Mouse (Mus musculus): ENCODE data around the gene Scgb1a1. TPM values are rescaled to one million over a fixed set of nuclear protein-coding genes. Genes with fewer than 3 reads are reported as not detected.
A peak's percentile ranks its signal among the peaks of the same experiment; 100 is the strongest.

Scgb1a1 gene
- polyA plus RNA-seq, 1 experiment from 2014 or later, result not detected

- no peak for DNase-seq (ENCODE audit: low spot score)
- no peak overlapping the region for H3K27ac ChIP-seq (replicated peaks)
- 79% methylated on average over 12 of the region's 12 CpGs for WGBS
- H3K9me3 ChIP-seq (replicated peaks), result no peaks in the 10 kb centered on the region
- no peak overlapping the region for H3K4me3 ChIP-seq
- H3K36me3 ChIP-seq, result no peaks in the 10 kb centered on the region
- H3K27me3 ChIP-seq (ENCODE audit: low read depth, poor library complexity, severe bottlenecking), result no peaks in the 10 kb centered on the region
- peaks cover 11% of the 10 kb centered on the region for H3K4me1 ChIP-seq
These were observed 13.9 kb downstream of the Scgb1a1 start for GRCm38 (mm10) chr19:9073776-9074411.

DNA sequence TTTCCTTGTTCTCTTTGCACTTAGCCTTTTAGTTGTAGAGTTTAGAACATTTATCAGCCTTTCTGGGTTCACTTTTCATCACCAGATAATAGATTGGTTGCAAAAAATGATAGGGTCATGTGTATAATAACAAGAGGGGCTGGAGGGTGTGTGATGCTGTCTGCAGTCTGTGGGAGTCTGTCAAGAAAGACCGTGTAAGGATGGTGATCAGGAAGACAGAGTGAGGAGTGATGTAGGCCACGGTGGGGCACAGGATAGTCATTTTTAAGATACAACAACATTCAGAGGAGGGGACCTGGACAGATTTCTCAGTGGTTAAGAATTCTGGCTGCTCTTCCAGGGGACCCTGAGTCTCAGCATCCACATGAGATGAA, 15.6 kb downstream of the Scgb1a1 start:
- no peak for DNase-seq (ENCODE audit: low spot score)
- Histone ChIP-seq H3K27me3 (ENCODE audit: low read depth, poor library complexity, severe bottlenecking) (no peaks in the 10 kb centered on the region), H3K36me3 (no peaks in the 10 kb centered on the region), H3K9me3 (replicated peaks) (no peaks in the 10 kb centered on the region), H3K4me3 (no peak overlapping the region), H3K27ac (replicated peaks) (no peak overlapping the region), H3K4me1 (peaks cover 11% of the 10 kb centered on the region)
- 83% methylated on average over 2 of the region's 2 CpGs for WGBS

DNA sequence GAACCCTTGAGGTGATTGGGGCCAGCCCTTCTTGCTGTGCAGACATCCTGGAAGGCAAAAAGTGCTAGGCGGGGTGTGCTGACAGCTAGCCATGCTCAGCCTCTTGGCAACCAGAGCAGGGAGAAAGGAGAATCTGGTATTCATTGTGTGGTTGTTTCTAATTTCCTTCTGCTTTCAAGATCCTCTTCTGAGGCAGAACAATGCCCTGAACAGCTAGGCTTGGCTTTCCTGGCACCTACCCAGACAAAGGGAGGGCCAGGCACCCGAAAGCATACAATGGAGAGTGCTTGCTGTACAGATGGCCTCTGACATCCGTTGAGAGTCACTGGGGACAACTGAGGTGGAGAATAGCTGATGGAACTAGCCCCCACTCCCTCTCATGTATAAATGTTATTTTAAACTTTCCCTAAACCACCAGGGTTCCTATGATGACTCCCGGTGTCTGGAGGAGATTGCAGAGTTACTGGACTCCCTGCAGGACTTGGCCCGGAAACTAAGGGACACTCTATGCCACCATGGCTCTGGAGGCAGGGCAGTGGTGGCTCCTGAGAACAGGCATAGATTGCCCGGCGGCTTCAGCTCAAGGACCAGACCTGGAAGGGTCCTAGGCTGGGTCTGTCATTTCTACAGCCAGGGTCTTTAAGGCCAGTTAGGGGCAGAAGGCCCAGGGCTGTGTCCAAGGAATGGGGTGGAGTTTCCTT, 16.2 kb downstream of the Scgb1a1 start:
- no peaks in the 10 kb centered on the region for H3K27me3 ChIP-seq (ENCODE audit: low read depth, poor library complexity, severe bottlenecking)
- WGBS, result 65% methylated on average over 7 of the region's 7 CpGs
- DNase-seq (ENCODE audit: low spot score), result no peak
- H3K36me3 ChIP-seq, result no peaks in the 10 kb centered on the region
- no peaks in the 10 kb centered on the region for H3K9me3 ChIP-seq (replicated peaks)
- H3K27ac ChIP-seq (replicated peaks), result peak overlapping the region; percentile 63
- peaks cover 11% of the 10 kb centered on the region for H3K4me1 ChIP-seq
- H3K4me3 ChIP-seq, result no peak overlapping the region

DNA sequence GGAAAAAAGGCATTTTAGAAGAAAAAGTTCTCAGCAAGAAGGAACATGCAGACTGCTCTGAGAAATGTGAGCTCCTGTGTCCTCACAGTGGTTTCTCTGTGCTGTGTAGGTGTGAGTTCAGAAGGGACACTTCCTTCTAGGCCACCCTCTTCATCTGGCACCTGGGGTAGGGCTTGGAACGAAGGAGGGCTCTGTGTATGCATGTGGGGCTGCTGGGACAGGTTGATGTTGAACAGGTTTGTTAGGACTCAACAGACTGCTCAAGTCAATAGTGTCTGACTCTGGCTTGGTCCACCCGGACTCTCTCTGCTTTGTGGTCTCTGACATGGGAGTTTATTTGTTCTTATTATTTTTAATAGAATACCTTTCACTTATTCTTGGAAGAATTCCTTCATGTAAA, 17.4 kb downstream of the Scgb1a1 start:
- DNase-seq (ENCODE audit: low spot score), result no peak
- Histone ChIP-seq H3K36me3 (no peaks in the 10 kb centered on the region), H3K4me3 (no peak overlapping the region), H3K27me3 (ENCODE audit: low read depth, poor library complexity, severe bottlenecking) (no peaks in the 10 kb centered on the region), H3K9me3 (replicated peaks) (no peaks in the 10 kb centered on the region), H3K4me1 (peaks cover 21% of the 10 kb centered on the region), H3K27ac (replicated peaks) (no peak overlapping the region)
- 86% methylated on average over 2 of the region's 2 CpGs for WGBS

- H3K36me3 ChIP-seq, result no peaks in the 10 kb centered on the region
- no peaks in the 10 kb centered on the region for H3K27me3 ChIP-seq (ENCODE audit: low read depth, poor library complexity, severe bottlenecking)
- peaks cover 21% of the 10 kb centered on the region for H3K4me1 ChIP-seq
- H3K4me3 ChIP-seq, result no peak overlapping the region
- 84% methylated on average over 8 of the region's 8 CpGs for WGBS
- no peak for DNase-seq (ENCODE audit: low spot score)
- H3K27ac ChIP-seq (replicated peaks), result no peak overlapping the region
- H3K9me3 ChIP-seq (replicated peaks), result no peaks in the 10 kb centered on the region
These were observed 18.0 kb downstream of the Scgb1a1 start for GRCm38 (mm10) chr19:9069687-9070307.

DNA sequence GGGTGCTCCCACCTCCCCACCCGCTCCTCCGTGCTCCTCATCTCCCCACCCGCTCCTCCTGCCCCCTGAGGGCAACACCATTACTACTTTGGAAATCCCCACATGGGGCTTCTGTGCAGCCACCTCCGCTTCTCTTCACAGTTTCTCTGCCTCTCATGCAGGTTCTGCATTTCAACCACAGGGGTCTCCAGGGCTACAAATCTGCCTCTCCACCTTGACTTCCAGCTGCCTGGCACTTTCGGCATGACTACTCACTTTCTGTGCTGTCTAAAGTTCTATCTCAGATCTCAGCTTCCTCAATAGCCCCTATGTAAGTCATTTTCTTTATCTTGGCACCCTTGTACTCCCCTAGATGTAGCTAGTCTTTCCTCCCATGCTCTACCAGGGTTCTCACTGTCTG, 20.5 kb downstream of the Scgb1a1 start:
- WGBS, result 85% methylated on average over 5 of the region's 5 CpGs
- H3K4me1 ChIP-seq, result peaks cover 21% of the 10 kb centered on the region

DNA sequence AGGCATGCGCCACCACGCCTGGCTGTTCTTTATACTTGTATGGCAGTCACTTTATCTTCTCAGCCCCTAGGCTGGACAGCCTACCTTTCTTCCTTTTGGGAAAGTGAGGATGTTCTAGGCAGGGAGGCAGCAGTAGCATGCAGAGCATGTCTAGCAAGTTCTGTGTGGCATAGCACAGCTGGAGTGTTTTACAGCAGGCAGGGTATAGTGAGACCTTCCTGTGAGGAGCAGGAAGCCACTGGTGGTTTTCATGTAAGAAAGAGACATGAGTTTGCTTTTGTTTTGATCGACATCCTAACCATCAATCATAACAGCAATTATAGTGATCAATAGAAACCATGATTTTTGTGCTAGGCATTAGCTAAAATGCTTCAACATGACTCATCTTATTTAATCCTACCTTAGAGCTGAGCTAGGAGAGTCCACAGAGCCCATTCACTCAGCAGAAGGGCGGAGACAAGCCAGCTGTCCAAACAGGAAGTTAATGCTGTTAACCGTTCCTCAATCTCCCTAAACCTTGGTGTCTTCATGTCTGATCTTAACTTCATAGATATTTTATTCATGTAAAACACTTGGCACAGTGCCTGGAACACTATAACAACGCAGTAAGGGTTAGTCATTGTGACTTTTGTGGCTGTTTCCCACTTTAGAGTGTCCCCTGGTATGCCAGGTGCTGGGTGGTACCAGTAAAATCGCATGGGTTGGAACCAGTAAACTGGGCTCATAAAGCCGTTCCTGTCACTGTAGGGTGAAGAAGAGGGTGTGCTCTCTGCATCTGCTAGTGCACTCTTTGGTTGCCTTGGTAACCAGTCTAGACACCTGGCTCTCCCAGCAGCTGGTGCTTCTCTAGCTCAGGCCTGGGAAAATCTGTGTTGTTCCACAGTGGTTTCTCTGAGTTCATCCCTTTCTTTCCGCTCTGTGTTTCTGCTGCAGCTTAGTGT, 21.9 kb downstream of the Scgb1a1 start:
- no peaks in the 10 kb centered on the region for H3K36me3 ChIP-seq
- DNase-seq (ENCODE audit: low spot score), result peak; percentile 21
- H3K4me3 ChIP-seq, result no peak overlapping the region
- WGBS, result 76% methylated on average over 9 of the region's 9 CpGs
- H3K27ac ChIP-seq (replicated peaks), result peak overlapping the region; percentile 14; the same call in 1 of the 2 replicates
- H3K27me3 ChIP-seq (ENCODE audit: low read depth, poor library complexity, severe bottlenecking), result no peaks in the 10 kb centered on the region
- peaks cover 14% of the 10 kb centered on the region for H3K4me1 ChIP-seq
- H3K9me3 ChIP-seq (replicated peaks), result no peaks in the 10 kb centered on the region

More for the DNA sequence above, 20.5 kb downstream of the Scgb1a1 start:
- Histone ChIP-seq H3K27me3 (ENCODE audit: low read depth, poor library complexity, severe bottlenecking) (no peaks in the 10 kb centered on the region), H3K36me3 (no peaks in the 10 kb centered on the region), H3K27ac (replicated peaks) (no peak overlapping the region), H3K9me3 (replicated peaks) (no peaks in the 10 kb centered on the region), H3K4me3 (no peak overlapping the region)
- no peak for DNase-seq (ENCODE audit: low spot score)

GRCm38 (mm10) chr19:9063831-9064230, 23.9 kb downstream of the Scgb1a1 start:
- DNase-seq (ENCODE audit: low spot score), result no peak
- 93% methylated on average over 3 of the region's 3 CpGs for WGBS
- Histone ChIP-seq H3K27me3 (ENCODE audit: low read depth, poor library complexity, severe bottlenecking) (no peaks in the 10 kb centered on the region), H3K4me3 (no peak overlapping the region), H3K36me3 (no peaks in the 10 kb centered on the region), H3K4me1 (peaks cover 14% of the 10 kb centered on the region), H3K27ac (replicated peaks) (no peak overlapping the region), H3K9me3 (replicated peaks) (no peaks in the 10 kb centered on the region)

- Histone ChIP-seq H3K36me3 (no peaks in the 10 kb centered on the region), H3K27me3 (ENCODE audit: low read depth, poor library complexity, severe bottlenecking) (no peaks in the 10 kb centered on the region)
These were observed 24.9 kb downstream of the Scgb1a1 start for GRCm38 (mm10) chr19:9062822-9063221.

GRCm38 (mm10) chr19:9061221-9061893, 26.4 kb downstream of the Scgb1a1 start:
- no peak overlapping the region for H3K4me3 ChIP-seq
- H3K9me3 ChIP-seq (replicated peaks), result no peaks in the 10 kb centered on the region
- no peaks in the 10 kb centered on the region for H3K27me3 ChIP-seq (ENCODE audit: low read depth, poor library complexity, severe bottlenecking)
- DNase-seq (ENCODE audit: low spot score), result no peak
- no peak overlapping the region; the same call in 1 of the 2 replicates for H3K27ac ChIP-seq (replicated peaks)
- peaks cover 11% of the 10 kb centered on the region for H3K4me1 ChIP-seq
- no peaks in the 10 kb centered on the region for H3K36me3 ChIP-seq
- 92% methylated on average over 8 of the region's 8 CpGs for WGBS

More at GRCm38 (mm10) chr19:9062822-9063221, 24.9 kb downstream of the Scgb1a1 start:
- DNase-seq (ENCODE audit: low spot score), result no peak
- 88% methylated on average over 2 of the region's 2 CpGs for WGBS
- Histone ChIP-seq H3K4me1 (peaks cover 14% of the 10 kb centered on the region), H3K4me3 (no peak overlapping the region), H3K9me3 (replicated peaks) (no peaks in the 10 kb centered on the region), H3K27ac (replicated peaks) (no peak overlapping the region)

DNA sequence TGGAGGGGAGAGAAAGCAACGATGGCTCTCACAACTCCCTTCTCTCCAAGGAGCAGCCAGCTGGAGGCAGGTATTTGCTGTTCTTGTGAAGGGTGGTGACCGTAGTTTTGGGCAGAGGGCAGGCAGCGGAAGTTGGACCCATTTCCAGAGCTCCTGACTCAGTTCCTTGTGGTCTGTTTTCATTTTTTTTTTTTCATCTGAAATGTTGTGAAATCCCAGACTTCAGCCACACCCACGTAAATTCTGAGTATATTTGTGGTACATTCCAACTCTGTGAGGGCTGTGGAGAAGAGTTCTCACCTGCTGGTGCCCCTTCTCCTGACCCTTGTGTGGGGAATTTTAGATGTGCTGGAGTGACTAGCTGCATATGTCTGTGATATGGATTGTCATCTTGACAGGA, 27.7 kb downstream of the Scgb1a1 start:
- Histone ChIP-seq H3K36me3 (no peaks in the 10 kb centered on the region), H3K9me3 (replicated peaks) (no peaks in the 10 kb centered on the region), H3K27me3 (ENCODE audit: low read depth, poor library complexity, severe bottlenecking) (no peaks in the 10 kb centered on the region), H3K27ac (replicated peaks) (no peak overlapping the region), H3K4me3 (no peak overlapping the region), H3K4me1 (0 out of 2 replicates have a peak, but pooled peaks cover 3% of the 10 kb centered on the region)
- 74% methylated on average over 4 of the region's 4 CpGs for WGBS
- DNase-seq (ENCODE audit: low spot score), result no peak

GRCm38 (mm10) chr19:9059391-9059790, 28.4 kb downstream of the Scgb1a1 start:
- WGBS, result 90% methylated on average over 7 of the region's 7 CpGs
- Histone ChIP-seq H3K4me3 (no peak overlapping the region), H3K27ac (replicated peaks) (no peak overlapping the region), H3K9me3 (replicated peaks) (no peaks in the 10 kb centered on the region), H3K27me3 (ENCODE audit: low read depth, poor library complexity, severe bottlenecking) (no peaks in the 10 kb centered on the region), H3K4me1 (0 out of 2 replicates have a peak, but pooled peaks cover 3% of the 10 kb centered on the region), H3K36me3 (no peaks in the 10 kb centered on the region)
- DNase-seq (ENCODE audit: low spot score), result no peak

Measured in midbrain, embryonic 10.5 days (tissue).